Mouse (Mus musculus) midbrain, embryonic 12.5 days (tissue): ENCODE data around the gene Fam160a1. TPM values are rescaled to one million over a fixed set of nuclear protein-coding genes. Genes with fewer than 3 reads are reported as not detected.

ENCODE experiments used
- ATAC-seq: fragments of 200-750 bp; cut with Nextera tagmentation; 2 replicates; pipeline ENCODE4 v1.8.0; 2017; ENCODE audit warnings: low read depth, moderate TSS enrichment, moderate library complexity; ENCODE audit not compliant: low FRiP score
- H3K27ac ChIP-seq: fragments of 300-500 bp; sonication (generic); replicated peaks from 2 replicates; pipeline ENCODE4 v1.5.1; 2016; ENCODE audit warnings: mild to moderate bottlenecking
- H3K27me3 ChIP-seq: fragments of 300-500 bp; sonication (generic); 2 replicates; pipeline ENCODE4 v1.6.1; 2016; ENCODE audit warnings: mild to moderate bottlenecking
- H3K36me3 ChIP-seq: fragments of 300-500 bp; sonication (generic); 2 replicates; pipeline ENCODE4 v1.6.1; 2016
- H3K4me1 ChIP-seq: fragments of 300-500 bp; sonication (generic); 2 replicates; pipeline ENCODE4 v1.6.1; 2016
- H3K4me2 ChIP-seq: fragments of 300-500 bp; sonication (generic); replicated peaks from 2 replicates; pipeline ENCODE4 v1.6.1; 2016; ENCODE audit warnings: mild to moderate bottlenecking, moderate library complexity
- H3K4me3 ChIP-seq: fragments of 300-500 bp; sonication (generic); 2 replicates; pipeline ENCODE4 v1.5.1; 2016; ENCODE audit warnings: mild to moderate bottlenecking
- H3K9ac ChIP-seq: fragments of 300-500 bp; sonication (generic); replicated peaks from 2 replicates; pipeline ENCODE4 v1.6.1; 2016; ENCODE audit warnings: mild to moderate bottlenecking, moderate library complexity
- H3K9me3 ChIP-seq: fragments of 300-500 bp; sonication (generic); 2 replicates; pipeline ENCODE4 v1.6.1; 2016; ENCODE audit warnings: mild to moderate bottlenecking
- WGBS: fragments of 180-500 bp; shearing (Covaris S2); methylation state at CpG from one replicate; pipeline ENCODE4 v1.1.7; 2016; 5-methylcytosine and 5-hydroxymethylcytosine counted together
- polyA plus RNA-seq: library from polyadenylated mRNA; unstranded; fragments of >200 nt; fragmentation: Nextera tagmentation; extraction: Ambion mirVana; gene quantifications from 2 replicates; pipeline ENCODE4 v1.2.1, GENCODE M21; 2016

Gene Fam160a1
- polyA plus RNA-seq, 1 experiment from 2014 or later, result 0.28 TPM

DNA sequence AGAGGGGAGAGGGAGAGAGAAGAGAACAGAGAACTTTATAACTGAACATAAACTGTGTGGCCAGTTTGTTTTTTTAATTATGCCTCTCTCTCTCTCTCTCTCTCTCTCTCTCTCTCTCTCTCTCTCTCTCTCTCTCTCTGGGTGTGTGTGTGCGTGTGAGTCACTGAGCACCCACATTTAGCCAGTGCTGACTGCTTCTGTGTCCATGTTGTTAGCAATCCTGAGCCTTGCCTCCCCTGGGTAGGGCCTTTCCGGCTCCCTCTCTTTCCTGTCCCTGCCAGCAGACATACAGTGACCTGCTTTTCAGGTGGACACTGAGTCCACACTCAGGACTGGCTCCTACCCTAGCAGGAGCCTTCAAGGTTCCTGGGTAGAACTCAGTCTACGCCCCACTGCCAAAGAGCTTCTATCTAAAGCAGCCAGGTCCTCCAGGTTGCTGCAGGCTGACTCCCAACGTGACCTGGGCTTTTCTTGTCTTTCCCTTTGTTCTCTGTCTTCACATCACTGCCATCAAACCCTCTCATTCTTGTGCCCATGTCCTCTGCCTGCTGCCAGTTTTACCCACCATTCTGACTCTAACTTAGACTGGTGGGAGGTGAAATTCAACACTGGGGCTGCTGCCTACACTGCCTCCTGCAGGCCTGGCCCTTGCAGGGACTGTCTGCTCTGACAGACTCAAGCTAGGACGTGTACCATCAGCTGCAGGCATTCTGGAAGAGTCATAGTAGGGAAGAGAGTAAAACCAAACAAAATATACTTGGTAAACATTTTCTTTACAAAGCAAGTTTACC, 83.0 kb downstream of the Fam160a1 start:
- Histone ChIP-seq H3K4me2 (no peak overlapping the region), H3K4me3 (no peak overlapping the region), H3K36me3 (no peaks in the 10 kb centered on the region), H3K27ac (no peak overlapping the region), H3K27me3 (no peaks in the 10 kb centered on the region), H3K4me1 (no peaks in the 10 kb centered on the region), H3K9me3 (no peaks in the 10 kb centered on the region), H3K9ac (no peak overlapping the region)
- no peak for ATAC-seq
- WGBS, result 75% methylated on average over 5 of the region's 5 CpGs

DNA sequence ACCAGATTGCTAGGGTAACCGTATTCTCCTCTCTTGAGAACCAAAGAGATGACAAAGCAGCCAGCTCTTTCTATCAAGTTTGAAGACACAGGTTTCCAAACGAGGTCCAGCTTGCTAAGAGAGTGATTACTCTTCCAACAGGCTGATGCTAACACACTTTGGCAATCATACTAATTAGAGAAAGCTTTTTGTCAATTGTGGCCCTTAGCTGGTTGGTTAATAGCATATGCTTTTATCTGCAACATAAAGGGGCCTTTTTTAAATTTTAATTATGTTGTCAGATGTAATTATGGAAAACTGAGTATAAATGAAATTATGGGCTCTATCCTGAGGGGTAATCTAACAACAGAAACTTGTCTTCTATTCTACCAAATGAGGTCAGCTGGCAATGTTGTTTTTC, 89.9 kb downstream of the Fam160a1 start:
- Histone ChIP-seq H3K4me3 (no peak overlapping the region), H3K27ac (no peak overlapping the region), H3K9ac (no peak overlapping the region), H3K9me3 (no peaks in the 10 kb centered on the region), H3K27me3 (no peaks in the 10 kb centered on the region), H3K36me3 (no peaks in the 10 kb centered on the region), H3K4me1 (no peaks in the 10 kb centered on the region), H3K4me2 (no peak overlapping the region)
- no peak for ATAC-seq
- 63% methylated on average over 2 of the region's 2 CpGs for WGBS

GRCm38 (mm10) chr3:85725971-85726370, 91.1 kb downstream of the Fam160a1 start:
- ATAC-seq, result no peak
- no peak overlapping the region for H3K4me3 ChIP-seq
- 82% methylated on average over 3 of the region's 3 CpGs for WGBS
- no peak overlapping the region for H3K4me2 ChIP-seq
- H3K4me1 ChIP-seq, result no peaks in the 10 kb centered on the region
- H3K36me3 ChIP-seq, result no peaks in the 10 kb centered on the region
- no peak overlapping the region for H3K9ac ChIP-seq
- H3K27me3 ChIP-seq, result no peaks in the 10 kb centered on the region
- H3K9me3 ChIP-seq, result no peaks in the 10 kb centered on the region
- no peak overlapping the region for H3K27ac ChIP-seq

DNA sequence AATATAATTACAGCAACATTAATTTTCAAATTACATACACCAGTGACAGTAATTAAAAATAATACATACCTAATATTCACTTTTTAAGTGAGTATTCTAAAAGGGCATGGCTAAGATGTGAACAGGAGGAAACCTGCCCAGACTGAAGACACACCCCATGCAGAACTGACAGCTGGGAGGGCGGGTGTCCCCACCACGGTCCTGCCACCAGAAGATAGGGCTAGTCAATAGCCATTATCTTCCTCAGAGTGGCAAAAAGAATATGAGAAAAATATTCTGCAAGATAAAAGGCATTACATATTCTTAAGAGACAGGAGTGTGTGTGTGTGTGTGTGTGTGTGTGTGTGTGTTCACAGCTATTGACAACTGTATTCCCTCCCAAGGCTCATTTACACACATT, 92.0 kb downstream of the Fam160a1 start:
- H3K4me3 ChIP-seq, result no peak overlapping the region
- H3K9ac ChIP-seq, result no peak overlapping the region
- no peak overlapping the region for H3K4me2 ChIP-seq
- no peaks in the 10 kb centered on the region for H3K27me3 ChIP-seq
- 81% methylated on average over 2 of the region's 2 CpGs for WGBS
- no peaks in the 10 kb centered on the region for H3K9me3 ChIP-seq
- no peaks in the 10 kb centered on the region for H3K4me1 ChIP-seq
- H3K27ac ChIP-seq, result no peak overlapping the region
- H3K36me3 ChIP-seq, result no peaks in the 10 kb centered on the region
- no peak for ATAC-seq

GRCm38 (mm10) chr3:85722581-85722980, 94.5 kb downstream of the Fam160a1 start:
- Histone ChIP-seq H3K9me3 (no peaks in the 10 kb centered on the region), H3K27ac (no peak overlapping the region), H3K27me3 (no peaks in the 10 kb centered on the region), H3K9ac (no peak overlapping the region), H3K4me1 (no peaks in the 10 kb centered on the region), H3K4me2 (no peak overlapping the region), H3K36me3 (no peaks in the 10 kb centered on the region), H3K4me3 (no peak overlapping the region)
- WGBS, result 94% methylated on average over 6 of the region's 6 CpGs
- ATAC-seq, result no peak

GRCm38 (mm10) chr3:85715764-85716297, 101.3 kb downstream of the Fam160a1 start:
- Histone ChIP-seq H3K9ac (no peak overlapping the region), H3K4me3 (no peak overlapping the region), H3K36me3 (no peaks in the 10 kb centered on the region), H3K9me3 (no peaks in the 10 kb centered on the region), H3K27me3 (no peaks in the 10 kb centered on the region), H3K27ac (no peak overlapping the region), H3K4me1 (no peaks in the 10 kb centered on the region), H3K4me2 (no peak overlapping the region)
- ATAC-seq, result no peak
- WGBS, result 91% methylated on average over 4 of the region's 4 CpGs

- H3K4me2 ChIP-seq, result no peak overlapping the region
- no peak overlapping the region for H3K27ac ChIP-seq
- H3K36me3 ChIP-seq, result no peaks in the 10 kb centered on the region
- H3K4me1 ChIP-seq, result no peaks in the 10 kb centered on the region
- no peak overlapping the region for H3K9ac ChIP-seq
- WGBS, result 89% methylated on average over 7 of the region's 7 CpGs
- H3K27me3 ChIP-seq, result no peaks in the 10 kb centered on the region
- H3K9me3 ChIP-seq, result no peaks in the 10 kb centered on the region
- H3K4me3 ChIP-seq, result no peak overlapping the region
- ATAC-seq, result no peak
These were observed 103.0 kb downstream of the Fam160a1 start for GRCm38 (mm10) chr3:85713936-85714709.

GRCm38 (mm10) chr3:85710695-85711094, 106.4 kb downstream of the Fam160a1 start:
- no peaks in the 10 kb centered on the region for H3K27me3 ChIP-seq
- H3K36me3 ChIP-seq, result no peaks in the 10 kb centered on the region
- no peak overlapping the region for H3K4me3 ChIP-seq
- 56% methylated on average over 8 of the region's 8 CpGs for WGBS
- H3K9me3 ChIP-seq, result no peaks in the 10 kb centered on the region
- no peak overlapping the region for H3K27ac ChIP-seq
- ATAC-seq, result no peak
- H3K9ac ChIP-seq, result no peak overlapping the region
- no peaks in the 10 kb centered on the region for H3K4me1 ChIP-seq
- H3K4me2 ChIP-seq, result no peak overlapping the region

- no peak overlapping the region for H3K4me2 ChIP-seq
- H3K27me3 ChIP-seq, result no peaks in the 10 kb centered on the region
- H3K4me1 ChIP-seq, result no peaks in the 10 kb centered on the region
- H3K9me3 ChIP-seq, result no peaks in the 10 kb centered on the region
- H3K27ac ChIP-seq, result no peak overlapping the region
- 39% methylated on average over 7 of the region's 7 CpGs for WGBS
- no peak for ATAC-seq
- H3K4me3 ChIP-seq, result no peak overlapping the region
- no peak overlapping the region for H3K9ac ChIP-seq
- no peaks in the 10 kb centered on the region for H3K36me3 ChIP-seq
These were observed 109.7 kb downstream of the Fam160a1 start for GRCm38 (mm10) chr3:85707421-85707820.

- H3K4me3 ChIP-seq, result no peak overlapping the region
- H3K4me2 ChIP-seq, result no peak overlapping the region
- no peak overlapping the region for H3K27ac ChIP-seq
- no peak overlapping the region for H3K9ac ChIP-seq
- H3K36me3 ChIP-seq, result no peaks in the 10 kb centered on the region
- no peaks in the 10 kb centered on the region for H3K27me3 ChIP-seq
- H3K4me1 ChIP-seq, result no peaks in the 10 kb centered on the region
- H3K9me3 ChIP-seq, result no peaks in the 10 kb centered on the region
- WGBS, result 51% methylated on average over 6 of the region's 6 CpGs
- ATAC-seq, result no peak
These were observed 113.8 kb downstream of the Fam160a1 start for GRCm38 (mm10) chr3:85703141-85703882.

DNA sequence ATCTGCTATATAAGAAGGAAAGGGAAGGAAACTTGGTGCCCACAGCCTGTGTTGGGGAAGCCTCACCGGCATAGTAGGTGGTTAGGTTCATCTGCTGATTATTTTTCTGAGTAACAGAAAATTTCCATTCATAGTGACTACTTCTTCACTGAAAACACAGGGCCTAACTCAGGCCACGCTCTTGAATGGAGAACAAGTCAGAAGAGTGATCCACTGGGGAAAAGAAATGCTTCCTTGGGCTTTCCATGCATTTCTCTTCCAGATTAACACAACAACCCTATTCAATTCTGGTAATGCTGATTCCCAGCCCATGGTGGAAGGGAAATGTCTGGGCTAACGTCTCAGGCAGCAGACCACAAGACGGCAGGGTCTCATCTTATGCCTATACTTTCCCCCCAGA, 118.6 kb downstream of the Fam160a1 start:
- 78% methylated on average over 4 of the region's 4 CpGs for WGBS
- H3K9ac ChIP-seq, result no peak overlapping the region
- no peak overlapping the region for H3K4me3 ChIP-seq
- H3K36me3 ChIP-seq, result no peaks in the 10 kb centered on the region
- no peaks in the 10 kb centered on the region for H3K27me3 ChIP-seq
- no peak overlapping the region for H3K27ac ChIP-seq
- H3K4me1 ChIP-seq, result no peaks in the 10 kb centered on the region; the same call in 1 of the 2 replicates
- ATAC-seq, result no peak
- no peaks in the 10 kb centered on the region for H3K9me3 ChIP-seq
- H3K4me2 ChIP-seq, result no peak overlapping the region

GRCm38 (mm10) chr3:85695056-85695455, 122.0 kb downstream of the Fam160a1 start:
- ATAC-seq, result no peak
- Histone ChIP-seq H3K9me3 (no peaks in the 10 kb centered on the region), H3K36me3 (no peaks in the 10 kb centered on the region), H3K27ac (no peak overlapping the region), H3K4me2 (no peak overlapping the region), H3K9ac (no peak overlapping the region), H3K4me1 (no peaks in the 10 kb centered on the region; the same call in 1 of the 2 replicates), H3K27me3 (no peaks in the 10 kb centered on the region), H3K4me3 (no peak overlapping the region)
- 65% methylated on average over 3 of the region's 3 CpGs for WGBS
